Mouse (Mus musculus): Measurements from ENCODE around the gene Pmepa1. TPM values are rescaled to one million over a fixed set of nuclear protein-coding genes. Genes with fewer than 3 reads are reported as not detected.
A peak's percentile ranks its signal among the peaks of the same experiment; 100 is the strongest.

The Pmepa1 gene
- polyA plus RNA-seq, 1 experiment from 2014 or later, result 9.0 TPM

DNA sequence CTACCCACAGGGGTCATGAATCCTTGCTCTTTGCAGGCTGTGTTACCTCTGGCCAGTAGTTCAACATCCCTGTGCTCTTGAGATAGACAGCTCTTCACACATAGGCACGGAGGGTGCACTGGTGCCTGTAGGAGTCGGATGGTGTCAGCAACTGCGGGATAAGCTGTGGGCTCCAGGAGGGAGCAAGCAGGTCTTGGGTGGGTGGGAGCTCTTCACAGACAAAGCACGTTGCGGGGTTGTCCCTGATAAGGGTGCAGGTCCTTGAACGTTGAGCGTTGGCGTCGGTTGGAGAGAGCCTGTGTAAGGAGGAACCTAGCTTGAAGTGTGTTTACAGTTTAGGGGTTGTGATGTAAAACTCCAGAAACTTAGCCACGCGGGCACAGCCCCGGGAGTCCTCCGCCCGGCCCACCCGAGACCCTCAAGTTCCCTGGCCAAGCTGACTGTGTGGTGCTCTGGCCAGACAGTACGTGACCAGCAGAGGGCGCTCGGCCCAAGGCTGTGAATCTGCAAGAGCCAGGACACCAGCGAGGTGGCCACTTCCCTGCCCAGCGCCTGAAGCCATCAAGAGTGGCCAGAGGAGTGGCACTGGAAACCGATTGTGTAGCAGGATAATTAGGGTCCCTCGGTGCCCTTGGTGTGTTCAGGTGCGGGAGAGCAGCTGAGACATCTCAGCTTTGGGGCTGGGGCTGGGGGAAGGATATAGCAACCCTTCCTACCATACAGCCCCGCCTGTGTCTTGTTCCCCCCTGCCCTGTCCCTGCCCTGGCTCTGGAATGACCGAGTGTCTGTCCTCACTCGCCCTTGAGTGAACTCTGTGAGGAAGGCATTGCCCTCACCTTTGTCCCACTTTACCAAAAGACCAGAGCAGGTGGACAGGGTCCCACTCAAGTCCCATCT lies 90.0 kb downstream of the Pmepa1 start:
- WGBS, result 25% methylated on average over 26 of the region's 26 CpGs
- no peaks in the 10 kb centered on the region for H3K9me3 ChIP-seq (ENCODE audit: low read depth, low read length)
- DNase-seq (peak; percentile 94), ATAC-seq (ENCODE audit: insufficient read depth) (peak; percentile 71)
- no peak overlapping the region for H3K4me2 ChIP-seq
- H3K27ac ChIP-seq (ENCODE audit: low read depth), result no peak overlapping the region
- H3K4me1 ChIP-seq (ENCODE audit: insufficient read depth), result no peaks in the 10 kb centered on the region
- H3K9ac ChIP-seq, result no peak overlapping the region
- H3K4me3 ChIP-seq (ENCODE audit: low read depth, low read length), result no peak overlapping the region
- H3K27me3 ChIP-seq (ENCODE audit: insufficient read depth, low read length), result no peaks in the 10 kb centered on the region
- H3K36me3 ChIP-seq (ENCODE audit: insufficient read depth), result no peaks in the 10 kb centered on the region
- peak; percentile 99 for TF ChIP-seq CTCF (IDR thresholded peaks at IDR 0.05; ENCODE audit: low read depth)

DNA sequence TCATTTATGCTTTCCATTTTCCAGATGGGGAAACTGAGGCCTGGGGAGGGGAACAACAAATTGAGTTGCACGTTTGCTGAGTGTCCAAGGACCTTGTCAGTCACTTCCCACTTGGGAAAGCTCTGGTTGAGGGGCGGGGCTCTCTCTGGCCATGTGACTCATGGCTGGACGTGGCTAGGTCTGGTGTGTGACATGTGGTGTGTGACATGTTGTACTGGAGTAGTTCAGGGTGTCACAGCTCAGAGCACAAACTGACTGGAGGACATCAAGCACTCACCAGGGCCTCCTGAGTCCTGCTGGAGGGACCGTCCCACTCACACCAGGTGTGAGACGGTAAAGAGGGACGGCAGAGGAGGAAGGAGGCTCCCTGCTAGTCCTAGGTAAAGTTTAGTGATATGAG lies 91.1 kb downstream of the Pmepa1 start:
- Histone ChIP-seq H3K27me3 (ENCODE audit: insufficient read depth, low read length) (no peaks in the 10 kb centered on the region), H3K27ac (ENCODE audit: low read depth) (no peak overlapping the region), H3K4me1 (ENCODE audit: insufficient read depth) (no peaks in the 10 kb centered on the region), H3K9me3 (ENCODE audit: low read depth, low read length) (no peaks in the 10 kb centered on the region), H3K9ac (no peak overlapping the region), H3K4me3 (ENCODE audit: low read depth, low read length) (no peak overlapping the region), H3K36me3 (ENCODE audit: insufficient read depth) (no peaks in the 10 kb centered on the region), H3K4me2 (no peak overlapping the region)
- 62% methylated on average over 6 of the region's 6 CpGs for WGBS
- ATAC-seq (ENCODE audit: insufficient read depth), result no peak
- no peak for TF ChIP-seq CTCF (IDR thresholded peaks at IDR 0.05; ENCODE audit: low read depth)
- no peak for DNase-seq

GRCm38 (mm10) chr2:173184475-173185080 lies 91.8 kb downstream of the Pmepa1 start:
- Histone ChIP-seq H3K4me2 (no peak overlapping the region), H3K27ac (ENCODE audit: low read depth) (no peak overlapping the region), H3K9ac (no peak overlapping the region), H3K27me3 (ENCODE audit: insufficient read depth, low read length) (no peaks in the 10 kb centered on the region), H3K9me3 (ENCODE audit: low read depth, low read length) (no peaks in the 10 kb centered on the region), H3K4me3 (ENCODE audit: low read depth, low read length) (no peak overlapping the region), H3K36me3 (ENCODE audit: insufficient read depth) (no peaks in the 10 kb centered on the region), H3K4me1 (ENCODE audit: insufficient read depth) (no peaks in the 10 kb centered on the region)
- no peak for TF ChIP-seq CTCF (IDR thresholded peaks at IDR 0.05; ENCODE audit: low read depth)
- no peak for DNase-seq
- WGBS, result 61% methylated on average over 11 of the region's 11 CpGs
- ATAC-seq (ENCODE audit: insufficient read depth), result no peak

- Histone ChIP-seq H3K27me3 (ENCODE audit: insufficient read depth, low read length) (no peaks in the 10 kb centered on the region), H3K4me3 (ENCODE audit: low read depth, low read length) (no peak overlapping the region), H3K27ac (ENCODE audit: low read depth) (no peak overlapping the region), H3K4me1 (ENCODE audit: insufficient read depth) (no peaks in the 10 kb centered on the region), H3K36me3 (ENCODE audit: insufficient read depth) (no peaks in the 10 kb centered on the region), H3K9me3 (ENCODE audit: low read depth, low read length) (no peaks in the 10 kb centered on the region), H3K4me2 (no peak overlapping the region), H3K9ac (no peak overlapping the region)
- DNase-seq (peak; percentile 82), ATAC-seq (ENCODE audit: insufficient read depth) (no peak)
- WGBS, result 9% methylated on average over 8 of the region's 8 CpGs
- peak; percentile 78 for TF ChIP-seq CTCF (IDR thresholded peaks at IDR 0.05; ENCODE audit: low read depth)
Measured at GRCm38 (mm10) chr2:173183836-173184460, 92.4 kb downstream of the Pmepa1 start.

GRCm38 (mm10) chr2:173183311-173183710 lies 93.0 kb downstream of the Pmepa1 start:
- Histone ChIP-seq H3K9me3 (ENCODE audit: low read depth, low read length) (no peaks in the 10 kb centered on the region), H3K36me3 (ENCODE audit: insufficient read depth) (no peaks in the 10 kb centered on the region), H3K4me2 (no peak overlapping the region), H3K4me1 (ENCODE audit: insufficient read depth) (no peaks in the 10 kb centered on the region), H3K27me3 (ENCODE audit: insufficient read depth, low read length) (no peaks in the 10 kb centered on the region), H3K9ac (no peak overlapping the region), H3K27ac (ENCODE audit: low read depth) (no peak overlapping the region), H3K4me3 (ENCODE audit: low read depth, low read length) (no peak overlapping the region)
- no peak for DNase-seq
- TF ChIP-seq CTCF (IDR thresholded peaks at IDR 0.05; ENCODE audit: low read depth), result no peak
- no peak for ATAC-seq (ENCODE audit: insufficient read depth)
- WGBS, result 92% methylated on average over 10 of the region's 10 CpGs

DNA sequence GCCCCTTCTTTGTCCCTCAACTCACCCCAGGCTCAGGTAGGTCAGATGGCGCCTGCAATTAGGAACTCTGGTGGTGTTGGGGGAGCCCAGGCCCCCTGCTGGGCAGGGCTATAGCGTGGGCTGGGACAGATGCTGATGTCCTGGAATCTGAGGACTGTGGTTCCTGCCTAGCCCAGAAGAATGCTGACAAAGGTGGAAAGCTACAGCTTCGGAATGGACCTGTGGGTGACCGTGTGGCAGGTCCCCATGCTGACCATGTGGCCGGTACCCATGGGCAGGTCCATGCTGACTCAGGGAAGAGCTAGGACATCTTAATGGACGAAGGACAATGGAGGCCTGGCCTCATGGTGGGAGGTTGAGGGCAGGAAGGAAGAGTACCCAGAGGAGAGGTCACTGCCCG lies 93.5 kb downstream of the Pmepa1 start:
- no peak overlapping the region for H3K4me3 ChIP-seq (ENCODE audit: low read depth, low read length)
- H3K36me3 ChIP-seq (ENCODE audit: insufficient read depth), result no peaks in the 10 kb centered on the region
- no peak overlapping the region for H3K9ac ChIP-seq
- H3K4me2 ChIP-seq, result no peak overlapping the region
- WGBS, result 77% methylated on average over 7 of the region's 7 CpGs
- DNase-seq (no peak), ATAC-seq (ENCODE audit: insufficient read depth) (no peak)
- TF ChIP-seq CTCF (IDR thresholded peaks at IDR 0.05; ENCODE audit: low read depth), result peak; percentile 21; the same call in 1 of the 2 replicates
- no peaks in the 10 kb centered on the region for H3K4me1 ChIP-seq (ENCODE audit: insufficient read depth)
- H3K27me3 ChIP-seq (ENCODE audit: insufficient read depth, low read length), result no peaks in the 10 kb centered on the region
- no peaks in the 10 kb centered on the region for H3K9me3 ChIP-seq (ENCODE audit: low read depth, low read length)
- H3K27ac ChIP-seq (ENCODE audit: low read depth), result no peak overlapping the region

DNA sequence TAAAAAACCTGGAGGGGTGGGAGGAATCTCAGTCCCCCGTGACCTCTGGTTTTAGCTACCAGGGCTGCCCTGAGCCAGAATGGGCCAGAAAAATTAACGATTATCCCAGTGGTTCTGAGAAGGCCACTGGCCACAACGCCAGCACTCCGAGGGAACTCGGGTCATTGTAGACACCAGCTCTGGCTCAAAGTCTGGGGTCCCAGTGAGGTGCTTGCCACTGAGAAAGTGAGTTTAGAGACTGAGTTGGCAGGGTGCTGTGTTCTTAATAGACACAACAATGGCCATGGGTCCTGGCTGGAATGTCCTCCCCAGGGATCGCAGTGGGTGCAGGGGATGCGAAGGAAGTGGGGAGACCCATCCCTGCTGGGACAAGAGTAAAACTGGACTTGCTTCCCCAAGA lies 94.4 kb downstream of the Pmepa1 start:
- H3K27ac ChIP-seq (ENCODE audit: low read depth), result no peak overlapping the region
- no peaks in the 10 kb centered on the region for H3K27me3 ChIP-seq (ENCODE audit: insufficient read depth, low read length)
- no peak for DNase-seq
- no peaks in the 10 kb centered on the region for H3K4me1 ChIP-seq (ENCODE audit: insufficient read depth)
- WGBS, result 90% methylated on average over 7 of the region's 7 CpGs
- no peak overlapping the region for H3K9ac ChIP-seq
- no peaks in the 10 kb centered on the region for H3K36me3 ChIP-seq (ENCODE audit: insufficient read depth)
- ATAC-seq (ENCODE audit: insufficient read depth), result no peak
- no peak overlapping the region for H3K4me3 ChIP-seq (ENCODE audit: low read depth, low read length)
- no peak for TF ChIP-seq CTCF (IDR thresholded peaks at IDR 0.05; ENCODE audit: low read depth)
- no peak overlapping the region for H3K4me2 ChIP-seq
- H3K9me3 ChIP-seq (ENCODE audit: low read depth, low read length), result no peaks in the 10 kb centered on the region
